Mouse (Mus musculus) ES-E14 (cell line): ENCODE results near the gene Inpp5f.

ENCODE experiments used
- HCFC1 ChIP-seq: IDR thresholded peaks from 2 replicates; pipeline ENCODE4 v1.6.1; 2012; ENCODE audit warnings: low read length, inconsistent platforms, borderline replicate concordance; ENCODE audit not compliant: insufficient read depth
- MAFK ChIP-seq: IDR thresholded peaks from 2 replicates; pipeline ENCODE4 v1.6.1; 2014; ENCODE audit warnings: mild to moderate bottlenecking, low read depth, low read length, inconsistent platforms; ENCODE audit not compliant: insufficient read depth

- TF ChIP-seq HCFC1 (no peak), MAFK (no peak)
Observed at GRCm38 (mm10) chr7:128626601-128627000, 15.5 kb downstream of the Inpp5f start.
